Mouse (Mus musculus): ENCODE results near the gene Hrc.
A peak's percentile ranks its signal among the peaks of the same experiment; 100 is the strongest.

The Hrc gene

GRCm38 (mm10) chr7:45365742-45366651 lies 30.9 kb downstream of the Hrc start:
- DNase-seq (ENCODE audit: low read depth, low spot score), result no peak

- DNase-seq (ENCODE audit: low read depth, low spot score), result no peak
Measured at GRCm38 (mm10) chr7:45366652-45367019, 31.5 kb downstream of the Hrc start, which contains the start of gene Ppfia3. Ppfia3 (minus strand) TSS chr7:45367019.

- DNase-seq (ENCODE audit: low read depth, low spot score), result peak; percentile 97
Measured at GRCm38 (mm10) chr7:45367020-45367880, 32.2 kb downstream of the Hrc start.

- DNase-seq (ENCODE audit: low read depth, low spot score), result no peak
Measured at GRCm38 (mm10) chr7:45368178-45368577, 33.1 kb downstream of the Hrc start.

- no peak for DNase-seq (ENCODE audit: low read depth, low spot score)
Measured at GRCm38 (mm10) chr7:45369022-45369745, 34.1 kb downstream of the Hrc start.

- DNase-seq (ENCODE audit: low read depth, low spot score), result no peak
Measured at GRCm38 (mm10) chr7:45369836-45370474, 34.9 kb downstream of the Hrc start.

GRCm38 (mm10) chr7:45370475-45371311 lies 35.6 kb downstream of the Hrc start, which contains the start of gene Lin7b:
Lin7b (minus strand) TSS chr7:45370583.
- DNase-seq (ENCODE audit: low read depth, low spot score), result peak; percentile 94

GRCm38 (mm10) chr7:45372371-45372770 lies 37.3 kb downstream of the Hrc start:
- DNase-seq (ENCODE audit: low read depth, low spot score), result no peak

- DNase-seq (ENCODE audit: low read depth, low spot score), result peak; percentile 51
Measured at GRCm38 (mm10) chr7:45374620-45375019, 39.5 kb downstream of the Hrc start.

GRCm38 (mm10) chr7:45376057-45376456 lies 41.0 kb downstream of the Hrc start:
- DNase-seq (ENCODE audit: low read depth, low spot score), result no peak

- no peak for DNase-seq (ENCODE audit: low read depth, low spot score)
Measured at GRCm38 (mm10) chr7:45386077-45386476, 51.0 kb downstream of the Hrc start.

Data from CD4-positive helper T cell, adult 2 months (primary cell).